Mouse (Mus musculus): ENCODE results near the gene Adgrb3.

Gene Adgrb3

DNA sequence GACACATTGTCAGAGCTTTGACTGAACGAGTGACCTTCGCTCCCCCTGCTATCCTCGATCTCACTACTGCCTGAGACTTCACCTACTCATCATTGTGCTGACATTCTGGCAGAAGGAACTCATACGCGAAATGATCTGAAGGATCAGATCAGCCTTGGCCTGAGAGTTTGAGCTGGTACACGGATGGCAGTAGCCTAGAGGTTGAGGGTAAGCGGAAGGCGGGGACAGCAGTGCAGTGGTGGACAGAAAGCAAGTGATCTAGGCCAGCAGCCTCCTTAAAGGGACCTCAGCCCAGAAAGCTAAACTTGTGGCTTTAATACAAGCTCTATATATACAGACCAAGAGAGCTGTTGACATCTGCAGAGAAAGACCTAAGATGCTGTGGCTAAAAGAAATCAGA lies 811.7 kb downstream of the Adgrb3 start:
- peak; percentile 39 to 73 for DNase-seq (ENCODE audit: inconsistent age in 2 of 2, low spot score in 1 of 2)

Measured in adrenal gland, adult (tissue).